Mouse (Mus musculus): ENCODE measurements around the gene Kcnj12.

Kcnj12 gene

GRCm38 (mm10) chr11:61022550-61023391 is at the start of gene Kcnj12:
Kcnj12 (plus strand) TSS chr11:61022564.
- no peak for DNase-seq (ENCODE audit: low spot score)

GRCm38 (mm10) chr11:60975097-60975496 is 47.3 kb upstream of the Kcnj12 start:
- no peak for DNase-seq (ENCODE audit: low spot score)

- no peak for DNase-seq (ENCODE audit: low spot score)
Measured at GRCm38 (mm10) chr11:60976234-60976633, 46.1 kb upstream of the Kcnj12 start.

- DNase-seq (ENCODE audit: low spot score): no peak
Measured at GRCm38 (mm10) chr11:60976742-60977141, 45.6 kb upstream of the Kcnj12 start.

GRCm38 (mm10) chr11:60977153-60977552 is 45.2 kb upstream of the Kcnj12 start:
- no peak for DNase-seq (ENCODE audit: low spot score)

- DNase-seq (ENCODE audit: low spot score): no peak
Measured at GRCm38 (mm10) chr11:60978658-60979057, 43.7 kb upstream of the Kcnj12 start.

- no peak for DNase-seq (ENCODE audit: low spot score)
Measured at GRCm38 (mm10) chr11:60979788-60980187, 42.6 kb upstream of the Kcnj12 start.

GRCm38 (mm10) chr11:60981693-60982486 is 40.5 kb upstream of the Kcnj12 start:
- no peak for DNase-seq (ENCODE audit: low spot score)

GRCm38 (mm10) chr11:60984912-60985558 is 37.3 kb upstream of the Kcnj12 start:
- peak; percentile 44 for DNase-seq (ENCODE audit: low spot score)

GRCm38 (mm10) chr11:60990428-60990827 is 31.9 kb upstream of the Kcnj12 start:
- DNase-seq (ENCODE audit: low spot score): no peak

- no peak for DNase-seq (ENCODE audit: low spot score)
Measured at GRCm38 (mm10) chr11:61002736-61003135, 19.6 kb upstream of the Kcnj12 start.

GRCm38 (mm10) chr11:61004046-61004445 is 18.3 kb upstream of the Kcnj12 start:
- DNase-seq (ENCODE audit: low spot score): no peak

- no peak for DNase-seq (ENCODE audit: low spot score)
Measured at GRCm38 (mm10) chr11:61004781-61005180, 17.6 kb upstream of the Kcnj12 start.

GRCm38 (mm10) chr11:61005345-61005744 is 17.0 kb upstream of the Kcnj12 start:
- DNase-seq (ENCODE audit: low spot score): no peak

- peak; percentile 18 for DNase-seq (ENCODE audit: low spot score)
Measured at GRCm38 (mm10) chr11:61011736-61012294, 10.5 kb upstream of the Kcnj12 start.

- no peak for DNase-seq (ENCODE audit: low spot score)
Measured at GRCm38 (mm10) chr11:61016866-61017398, 5.4 kb upstream of the Kcnj12 start.

- DNase-seq (ENCODE audit: low spot score): no peak
Measured at GRCm38 (mm10) chr11:61021129-61021528, 1.2 kb upstream of the Kcnj12 start.

GRCm38 (mm10) chr11:61021676-61022549 is 451 bp upstream of the Kcnj12 start:
- peak; percentile 42 for DNase-seq (ENCODE audit: low spot score)

GRCm38 (mm10) chr11:61023416-61024200 is 1.2 kb downstream of the Kcnj12 start:
- DNase-seq (ENCODE audit: low spot score): no peak

- no peak for DNase-seq (ENCODE audit: low spot score)
Measured at GRCm38 (mm10) chr11:61024388-61024787, 2.0 kb downstream of the Kcnj12 start.
